Mouse (Mus musculus) G1E (cell line): ENCODE measurements around the gene Brwd1. TPM values are rescaled to one million over a fixed set of nuclear protein-coding genes. Genes with fewer than 3 reads are reported as not detected.

ENCODE experiments used
- ATAC-seq: 2 replicates; pipeline ENCODE4 v1.8.0; 2016; ENCODE audit warnings: mild to moderate bottlenecking; ENCODE audit not compliant: insufficient number of reproducible peaks, poor library complexity, low FRiP score, severe bottlenecking; ENCODE audit errors: extremely low read depth
- DNase-seq: peaks from one replicate; pipeline ENCODE4 v3.0.0; 2012; ENCODE audit warnings: low spot score
- H3K27me3 ChIP-seq: 2 replicates; pipeline ENCODE4 v1.6.1; 2012; ENCODE audit warnings: mild to moderate bottlenecking, low read length, inconsistent platforms; ENCODE audit not compliant: insufficient read depth
- H3K36me3 ChIP-seq: replicated peaks from 2 replicates; pipeline ENCODE3; 2012; ENCODE audit warnings: mild to moderate bottlenecking, inconsistent platforms
- H3K4me1 ChIP-seq: 2 replicates; pipeline ENCODE4 v1.6.1; 2012; ENCODE audit warnings: low read depth, low read length, inconsistent platforms, mixed read lengths; ENCODE audit not compliant: insufficient read depth
- H3K4me3 ChIP-seq: 2 replicates; pipeline ENCODE4 v1.5.1; 2012; ENCODE audit warnings: low read depth, mild to moderate bottlenecking, inconsistent platforms, low read length, moderate library complexity, mixed read lengths
- H3K9me3 ChIP-seq: replicated peaks from 2 replicates; pipeline ENCODE4 v1.6.1; 2012; ENCODE audit warnings: inconsistent platforms
- CTCF ChIP-seq: IDR thresholded peaks from 2 replicates; pipeline ENCODE4 v1.5.1; 2012; ENCODE audit warnings: low read depth, low read length, inconsistent platforms, mixed read lengths
- GATA1 ChIP-seq: IDR thresholded peaks from 2 replicates; pipeline ENCODE4 v1.6.1; 2012; ENCODE audit warnings: borderline replicate concordance, low read length, inconsistent platforms, mixed read lengths
- GATA2 ChIP-seq: IDR thresholded peaks from 2 replicates; pipeline ENCODE4 v1.6.1; 2012; ENCODE audit warnings: low read depth, low read length, inconsistent platforms, borderline replicate concordance
- POLR2AphosphoS5 ChIP-seq: IDR thresholded peaks from 2 replicates; pipeline ENCODE4 v1.6.1; 2012; ENCODE audit warnings: low read depth, low read length, inconsistent platforms; ENCODE audit not compliant: insufficient replicate concordance
- TAL1 ChIP-seq: conservative IDR thresholded peaks from 2 replicates; pipeline ENCODE4 v1.6.1; 2012; ENCODE audit warnings: low read depth, low read length, inconsistent platforms, mixed read lengths
- polyA plus RNA-seq: library from polyadenylated mRNA; stranded (reverse); fragments of >175 nt; gene quantifications from 2 replicates; pipeline ENCODE4 v1.2.3, GENCODE M21; 2012
- total RNA-seq, 2 experiments: library from RNA; stranded (forward) in 1 of 2; stranded (reverse) in 1 of 2; fragments of 200-1000 nt in 1 of 2; fragments of >200 nt in 1 of 2; fragmentation: Nextera tagmentation in 1 of 2; gene quantifications; 2 replicates each; pipeline ENCODE4 v1.2.3; 2014 to 2017

Gene Brwd1
- total and polyA plus RNA-seq, 3 experiments: 9.0 to 68.7 (median 64.9) TPM

DNA sequence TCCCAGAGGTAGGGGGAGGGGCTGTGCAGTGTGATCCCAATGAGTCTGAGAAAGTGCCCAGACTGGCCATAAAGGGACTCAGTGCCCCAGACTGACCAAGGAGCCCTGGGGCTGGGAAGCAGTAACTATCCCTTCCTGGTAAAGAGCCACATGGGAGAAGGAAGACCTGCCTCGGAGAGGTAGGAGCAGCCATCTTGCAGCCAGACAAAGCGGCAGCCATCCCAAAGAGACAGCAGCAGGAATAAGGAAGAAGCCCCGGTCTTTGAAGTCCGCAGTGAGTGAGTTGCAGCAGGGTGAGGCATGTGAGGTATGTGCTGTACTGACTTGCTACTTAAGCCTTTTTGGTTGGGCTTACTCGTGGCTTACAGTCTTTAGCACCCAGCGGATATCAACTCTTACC lies 139.1 kb downstream of the Brwd1 start:
- Histone ChIP-seq H3K4me3 (no peak overlapping the region), H3K27me3 (peaks cover 10% of the 10 kb centered on the region)
- TF ChIP-seq GATA1 (no peak), TAL1 (no peak), POLR2AphosphoS5 (no peak), GATA2 (no peak), CTCF (no peak)

More for the DNA sequence above, 139.1 kb downstream of the Brwd1 start:
- no peak for DNase-seq
- H3K36me3 ChIP-seq: no peaks in the 10 kb centered on the region
- H3K4me1 ChIP-seq: no peaks in the 10 kb centered on the region
- no peak for ATAC-seq
- peaks cover 6% of the 10 kb centered on the region; the same call in 1 of the 2 replicates for H3K9me3 ChIP-seq

Other genes with a start within 250 kb of the Brwd1 start
- 29.9 and 37.3 TPM in 2 replicates for gene Psmg1, start 91.6 kb downstream of the Brwd1 start, total RNA-seq (2014; fragmentation: Nextera tagmentation)
- gene Psmg1, start 91.6 kb downstream of the Brwd1 start, total RNA-seq (2017): 70.4 and 75.6 TPM in 2 replicates
- gene Psmg1, start 91.6 kb downstream of the Brwd1 start, polyA plus RNA-seq: 89.8 and 102 TPM in 2 replicates
- gene Hmgn1, start 45.2 kb upstream of the Brwd1 start, total RNA-seq (2014; fragmentation: Nextera tagmentation): 156 and 238 TPM in 2 replicates
- 182 and 273 TPM in 2 replicates for gene Hmgn1, start 45.2 kb upstream of the Brwd1 start, total RNA-seq (2017)
- 184 and 230 TPM in 2 replicates for gene Hmgn1, start 45.2 kb upstream of the Brwd1 start, polyA plus RNA-seq
- 14.4 and 19.9 TPM in 2 replicates for gene Wrb, start 62.9 kb upstream of the Brwd1 start, total RNA-seq (2014; fragmentation: Nextera tagmentation)
- 18.4 and 25.5 TPM in 2 replicates for gene Wrb, start 62.9 kb upstream of the Brwd1 start, total RNA-seq (2017)
- 3.1 and 4.5 TPM in 2 replicates for gene Wrb, start 62.9 kb upstream of the Brwd1 start, polyA plus RNA-seq
- gene Lca5l, start 109.7 kb upstream of the Brwd1 start, total RNA-seq (2014; fragmentation: Nextera tagmentation): 0.53 and 0.60 TPM in 2 replicates
- 0.12 and 0.16 TPM in 2 replicates for gene Lca5l, start 109.7 kb upstream of the Brwd1 start, total RNA-seq (2017)
- not detected in 2 replicates for gene Lca5l, start 109.7 kb upstream of the Brwd1 start, polyA plus RNA-seq
- gene Sh3bgr, start 117.9 kb upstream of the Brwd1 start, total RNA-seq (2014; fragmentation: Nextera tagmentation): not detected in 2 replicates
- gene Sh3bgr, start 117.9 kb upstream of the Brwd1 start, total RNA-seq (2017): 0.52 TPM in 1 of 2 replicates, not detected in the other
- not detected in 2 replicates for gene Sh3bgr, start 117.9 kb upstream of the Brwd1 start, polyA plus RNA-seq
- gene B3galt5, start 153.3 kb upstream of the Brwd1 start, total RNA-seq (2014; fragmentation: Nextera tagmentation): not detected in 2 replicates
- 0.12 and 0.16 TPM in 2 replicates for gene B3galt5, start 153.3 kb upstream of the Brwd1 start, total RNA-seq (2017)
- gene B3galt5, start 153.3 kb upstream of the Brwd1 start, polyA plus RNA-seq: not detected in 2 replicates